Mouse (Mus musculus): ENCODE measurements around the gene Shroom3. TPM values are rescaled to one million over a fixed set of nuclear protein-coding genes. Genes with fewer than 3 reads are reported as not detected.
A peak's percentile ranks its signal among the peaks of the same experiment; 100 is the strongest.

Shroom3 gene
- polyA plus RNA-seq, 1 experiment: 18.6 TPM

- 85% methylated on average over 14 of the region's 14 CpGs for WGBS
- H3K36me3 ChIP-seq (ENCODE audit: control insufficient read depth, insufficient read depth, low read length): peaks cover 2% of the 10 kb centered on the region; the same call in 1 of the 2 replicates
Observed at GRCm38 (mm10) chr5:92950583-92950982, 267.3 kb downstream of the Shroom3 start.

GRCm38 (mm10) chr5:92951079-92951478 lies 267.8 kb downstream of the Shroom3 start:
- H3K36me3 ChIP-seq (ENCODE audit: control insufficient read depth, insufficient read depth, low read length): peaks cover 2% of the 10 kb centered on the region; the same call in 1 of the 2 replicates
- no peak overlapping the region for H3K27ac ChIP-seq (ENCODE audit: insufficient read depth, low read depth, low read length)
- 91% methylated on average over 14 of the region's 14 CpGs for WGBS
- H3K4me3 ChIP-seq (ENCODE audit: insufficient read depth, low read depth, low read length): no peak overlapping the region
- H3K27me3 ChIP-seq (replicated peaks; ENCODE audit: control insufficient read depth, insufficient read depth, low read length): no peaks in the 10 kb centered on the region
- no peaks in the 10 kb centered on the region for H3K4me1 ChIP-seq (ENCODE audit: control insufficient read depth, insufficient read depth, low read length)
- no peak for TF ChIP-seq CTCF (conservative IDR thresholded peaks at IDR 0.05; ENCODE audit: insufficient read depth, insufficient read length, low read depth, low read length)
- no peak for TF ChIP-seq POLR2A (IDR thresholded peaks at IDR 0.05; ENCODE audit: low read depth, low read length)
- no peak for DNase-seq

More at GRCm38 (mm10) chr5:92950583-92950982, 267.3 kb downstream of the Shroom3 start:
- TF ChIP-seq POLR2A (IDR thresholded peaks at IDR 0.05; ENCODE audit: low read depth, low read length): no peak
- TF ChIP-seq CTCF (conservative IDR thresholded peaks at IDR 0.05; ENCODE audit: insufficient read depth, insufficient read length, low read depth, low read length): no peak
- DNase-seq: no peak
- H3K4me1 ChIP-seq (ENCODE audit: control insufficient read depth, insufficient read depth, low read length): no peaks in the 10 kb centered on the region
- no peak overlapping the region for H3K27ac ChIP-seq (ENCODE audit: insufficient read depth, low read depth, low read length)
- H3K4me3 ChIP-seq (ENCODE audit: insufficient read depth, low read depth, low read length): no peak overlapping the region
- no peaks in the 10 kb centered on the region for H3K27me3 ChIP-seq (replicated peaks; ENCODE audit: control insufficient read depth, insufficient read depth, low read length)

- no peak for DNase-seq
- Histone ChIP-seq H3K4me3 (ENCODE audit: insufficient read depth, low read depth, low read length) (no peak overlapping the region), H3K27me3 (replicated peaks; ENCODE audit: control insufficient read depth, insufficient read depth, low read length) (no peaks in the 10 kb centered on the region), H3K4me1 (ENCODE audit: control insufficient read depth, insufficient read depth, low read length) (no peaks in the 10 kb centered on the region), H3K36me3 (ENCODE audit: control insufficient read depth, insufficient read depth, low read length) (peaks cover 2% of the 10 kb centered on the region; the same call in 1 of the 2 replicates), H3K27ac (ENCODE audit: insufficient read depth, low read depth, low read length) (no peak overlapping the region)
- 84% methylated on average over 8 of the region's 8 CpGs for WGBS
- TF ChIP-seq CTCF (conservative IDR thresholded peaks at IDR 0.05; ENCODE audit: insufficient read depth, insufficient read length, low read depth, low read length): no peak
- TF ChIP-seq POLR2A (IDR thresholded peaks at IDR 0.05; ENCODE audit: low read depth, low read length): no peak
Observed at GRCm38 (mm10) chr5:92953865-92954264, 270.6 kb downstream of the Shroom3 start.

GRCm38 (mm10) chr5:92954323-92954722 lies 271.1 kb downstream of the Shroom3 start:
- peaks cover 2% of the 10 kb centered on the region; the same call in 1 of the 2 replicates for H3K36me3 ChIP-seq (ENCODE audit: control insufficient read depth, insufficient read depth, low read length)
- WGBS: 28% methylated on average over 10 of the region's 10 CpGs
- peak; percentile 81 for DNase-seq

GRCm38 (mm10) chr5:92954827-92955475 lies 271.7 kb downstream of the Shroom3 start:
- peak; percentile 56 for TF ChIP-seq CTCF (conservative IDR thresholded peaks at IDR 0.05; ENCODE audit: insufficient read depth, insufficient read length, low read depth, low read length)
- no peak for TF ChIP-seq POLR2A (IDR thresholded peaks at IDR 0.05; ENCODE audit: low read depth, low read length)
- Histone ChIP-seq H3K36me3 (ENCODE audit: control insufficient read depth, insufficient read depth, low read length) (peaks cover 2% of the 10 kb centered on the region; the same call in 1 of the 2 replicates), H3K27ac (ENCODE audit: insufficient read depth, low read depth, low read length) (no peak overlapping the region), H3K27me3 (replicated peaks; ENCODE audit: control insufficient read depth, insufficient read depth, low read length) (no peaks in the 10 kb centered on the region), H3K4me3 (ENCODE audit: insufficient read depth, low read depth, low read length) (no peak overlapping the region), H3K4me1 (ENCODE audit: control insufficient read depth, insufficient read depth, low read length) (no peaks in the 10 kb centered on the region)
- DNase-seq: peak; percentile 42
- 53% methylated on average over 6 of the region's 6 CpGs for WGBS

More at GRCm38 (mm10) chr5:92954323-92954722, 271.1 kb downstream of the Shroom3 start:
- Histone ChIP-seq H3K27ac (ENCODE audit: insufficient read depth, low read depth, low read length) (no peak overlapping the region), H3K27me3 (replicated peaks; ENCODE audit: control insufficient read depth, insufficient read depth, low read length) (no peaks in the 10 kb centered on the region), H3K4me3 (ENCODE audit: insufficient read depth, low read depth, low read length) (no peak overlapping the region), H3K4me1 (ENCODE audit: control insufficient read depth, insufficient read depth, low read length) (no peaks in the 10 kb centered on the region)
- peak; percentile 77 for TF ChIP-seq CTCF (conservative IDR thresholded peaks at IDR 0.05; ENCODE audit: insufficient read depth, insufficient read length, low read depth, low read length)
- no peak for TF ChIP-seq POLR2A (IDR thresholded peaks at IDR 0.05; ENCODE audit: low read depth, low read length)

GRCm38 (mm10) chr5:92959287-92959686 lies 276.1 kb downstream of the Shroom3 start:
- no peaks in the 10 kb centered on the region for H3K27me3 ChIP-seq (replicated peaks; ENCODE audit: control insufficient read depth, insufficient read depth, low read length)
- no peak for TF ChIP-seq CTCF (conservative IDR thresholded peaks at IDR 0.05; ENCODE audit: insufficient read depth, insufficient read length, low read depth, low read length)
- TF ChIP-seq POLR2A (IDR thresholded peaks at IDR 0.05; ENCODE audit: low read depth, low read length): no peak
- no peaks in the 10 kb centered on the region for H3K4me1 ChIP-seq (ENCODE audit: control insufficient read depth, insufficient read depth, low read length)
- H3K27ac ChIP-seq (ENCODE audit: insufficient read depth, low read depth, low read length): no peak overlapping the region
- 90% methylated on average over 10 of the region's 10 CpGs for WGBS
- DNase-seq: no peak
- no peaks in the 10 kb centered on the region; the same call in 1 of the 2 replicates for H3K36me3 ChIP-seq (ENCODE audit: control insufficient read depth, insufficient read depth, low read length)
- H3K4me3 ChIP-seq (ENCODE audit: insufficient read depth, low read depth, low read length): no peak overlapping the region

GRCm38 (mm10) chr5:92959708-92960107 lies 276.5 kb downstream of the Shroom3 start:
- no peaks in the 10 kb centered on the region for H3K27me3 ChIP-seq (replicated peaks; ENCODE audit: control insufficient read depth, insufficient read depth, low read length)
- H3K4me3 ChIP-seq (ENCODE audit: insufficient read depth, low read depth, low read length): no peak overlapping the region
- DNase-seq: no peak
- no peak for TF ChIP-seq CTCF (conservative IDR thresholded peaks at IDR 0.05; ENCODE audit: insufficient read depth, insufficient read length, low read depth, low read length)
- no peak for TF ChIP-seq POLR2A (IDR thresholded peaks at IDR 0.05; ENCODE audit: low read depth, low read length)
- 44% methylated on average over 9 of the region's 9 CpGs for WGBS
- no peaks in the 10 kb centered on the region for H3K4me1 ChIP-seq (ENCODE audit: control insufficient read depth, insufficient read depth, low read length)
- H3K36me3 ChIP-seq (ENCODE audit: control insufficient read depth, insufficient read depth, low read length): no peaks in the 10 kb centered on the region; the same call in 1 of the 2 replicates
- no peak overlapping the region for H3K27ac ChIP-seq (ENCODE audit: insufficient read depth, low read depth, low read length)

All from kidney, adult 2 months (tissue).